Mouse (Mus musculus) kidney, embryonic 16.5 days (tissue): ENCODE measurements around the gene Cdc42ep4. TPM values are rescaled to one million over a fixed set of nuclear protein-coding genes. Genes with fewer than 3 reads are reported as not detected.

Source experiments
- ATAC-seq: fragments of 200-750 bp; cut with Nextera tagmentation; 2 replicates; pipeline ENCODE4 v1.8.0; 2017; ENCODE audit warnings: moderate TSS enrichment; ENCODE audit not compliant: low FRiP score, low TSS enrichment
- H3K27ac ChIP-seq: fragments of 300-500 bp; sonication (generic); 2 replicates; pipeline ENCODE4 v1.5.1; 2014; ENCODE audit warnings: low read length
- H3K27me3 ChIP-seq: fragments of 300-500 bp; sonication (generic); 2 replicates; pipeline ENCODE4 v1.6.1; 2014; ENCODE audit warnings: low read length, control low read depth, mixed read lengths; ENCODE audit not compliant: insufficient read depth
- H3K36me3 ChIP-seq: fragments of 300-500 bp; sonication (generic); 2 replicates; pipeline ENCODE4 v1.6.1; 2014; ENCODE audit warnings: low read length, control low read depth, mixed read lengths; ENCODE audit not compliant: insufficient read depth
- H3K4me1 ChIP-seq: fragments of 300-500 bp; sonication (generic); 2 replicates; pipeline ENCODE4 v1.6.1; 2014; ENCODE audit warnings: low read length, control low read depth, mixed read lengths; ENCODE audit not compliant: insufficient read depth
- H3K4me2 ChIP-seq: fragments of 300-500 bp; sonication (generic); replicated peaks from 2 replicates; pipeline ENCODE4 v1.6.1; 2014; ENCODE audit warnings: low read depth, low read length
- H3K4me3 ChIP-seq: fragments of 300-500 bp; sonication (generic); 2 replicates; pipeline ENCODE4 v1.5.1; 2014; ENCODE audit warnings: mild to moderate bottlenecking, low read length
- H3K9ac ChIP-seq: fragments of 300-500 bp; sonication (generic); replicated peaks from 2 replicates; pipeline ENCODE4 v1.6.1; 2014; ENCODE audit warnings: low read length
- H3K9me3 ChIP-seq: fragments of 300-500 bp; sonication (generic); 2 replicates; pipeline ENCODE4 v1.6.1; 2016; ENCODE audit warnings: low read length, control low read depth
- WGBS: fragments of 180-500 bp; shearing (Covaris S2); extraction: QIAGEN DNeasy Blood & Tissue Kit; methylation state at CpG from one replicate; pipeline ENCODE4 v1.1.7; 2014; 5-methylcytosine and 5-hydroxymethylcytosine counted together
- polyA plus RNA-seq: library from polyadenylated mRNA; unstranded; fragments of >200 nt; fragmentation: Nextera tagmentation; extraction: Ambion mirVana; gene quantifications from 2 replicates; pipeline ENCODE4 v1.2.1, GENCODE M21; 2015

The Cdc42ep4 gene
- polyA plus RNA-seq, 1 experiment from 2014 or later, result 73.9 TPM

GRCm38 (mm10) chr11:113680954-113681353, 70.7 kb downstream of the Cdc42ep4 start:
- WGBS, result 75% methylated on average over 2 of the region's 2 CpGs
- Histone ChIP-seq H3K9me3 (no peaks in the 10 kb centered on the region), H3K9ac (no peak overlapping the region), H3K36me3 (peaks cover 9% of the 10 kb centered on the region), H3K27ac (no peak overlapping the region), H3K4me2 (no peak overlapping the region), H3K27me3 (no peaks in the 10 kb centered on the region), H3K4me3 (no peak overlapping the region), H3K4me1 (peaks cover 28% of the 10 kb centered on the region)
- no peak for ATAC-seq

- Histone ChIP-seq H3K4me3 (no peak overlapping the region), H3K4me1 (peaks cover 17% of the 10 kb centered on the region), H3K9me3 (no peaks in the 10 kb centered on the region), H3K27ac (no peak overlapping the region), H3K9ac (no peak overlapping the region), H3K27me3 (no peaks in the 10 kb centered on the region), H3K4me2 (no peak overlapping the region), H3K36me3 (peaks cover 15% of the 10 kb centered on the region)
- 79% methylated on average over 8 of the region's 8 CpGs for WGBS
- ATAC-seq, result 0 out of 2 replicates have a peak, but pooled peaks have one; percentile 28
Observed at GRCm38 (mm10) chr11:113678373-113678772, 73.3 kb downstream of the Cdc42ep4 start.

GRCm38 (mm10) chr11:113677378-113677777, 74.3 kb downstream of the Cdc42ep4 start:
- Histone ChIP-seq H3K9me3 (no peaks in the 10 kb centered on the region), H3K27me3 (no peaks in the 10 kb centered on the region), H3K36me3 (peaks cover 22% of the 10 kb centered on the region), H3K27ac (no peak overlapping the region), H3K4me2 (no peak overlapping the region), H3K4me3 (no peak overlapping the region), H3K4me1 (peaks cover 13% of the 10 kb centered on the region), H3K9ac (no peak overlapping the region)
- ATAC-seq, result no peak
- WGBS, result 96% methylated on average over 2 of the region's 2 CpGs

Other genes with a start within 250 kb of the Cdc42ep4 start
- 0.36 and 0.47 TPM in 2 replicates for gene Sstr2, start 132.5 kb downstream of the Cdc42ep4 start, polyA plus RNA-seq
- 25.1 and 28.2 TPM in 2 replicates for gene Cog1, start 102.7 kb downstream of the Cdc42ep4 start, polyA plus RNA-seq
- 23.5 and 25.4 TPM in 2 replicates for gene Slc39a11, start 101.8 kb downstream of the Cdc42ep4 start, polyA plus RNA-seq
- 43.8 and 45.7 TPM in 2 replicates for gene Fam104a, start 67.7 kb downstream of the Cdc42ep4 start, polyA plus RNA-seq
- gene D11Wsu47e, start 67.5 kb downstream of the Cdc42ep4 start, polyA plus RNA-seq, result 23.7 and 27.6 TPM in 2 replicates
- 1.3 and 1.4 TPM in 2 replicates for gene Cpsf4l, start 41.9 kb downstream of the Cdc42ep4 start, polyA plus RNA-seq